ENCODE assay signal across 8 mouse cellular contexts in the genomic region with DNA sequence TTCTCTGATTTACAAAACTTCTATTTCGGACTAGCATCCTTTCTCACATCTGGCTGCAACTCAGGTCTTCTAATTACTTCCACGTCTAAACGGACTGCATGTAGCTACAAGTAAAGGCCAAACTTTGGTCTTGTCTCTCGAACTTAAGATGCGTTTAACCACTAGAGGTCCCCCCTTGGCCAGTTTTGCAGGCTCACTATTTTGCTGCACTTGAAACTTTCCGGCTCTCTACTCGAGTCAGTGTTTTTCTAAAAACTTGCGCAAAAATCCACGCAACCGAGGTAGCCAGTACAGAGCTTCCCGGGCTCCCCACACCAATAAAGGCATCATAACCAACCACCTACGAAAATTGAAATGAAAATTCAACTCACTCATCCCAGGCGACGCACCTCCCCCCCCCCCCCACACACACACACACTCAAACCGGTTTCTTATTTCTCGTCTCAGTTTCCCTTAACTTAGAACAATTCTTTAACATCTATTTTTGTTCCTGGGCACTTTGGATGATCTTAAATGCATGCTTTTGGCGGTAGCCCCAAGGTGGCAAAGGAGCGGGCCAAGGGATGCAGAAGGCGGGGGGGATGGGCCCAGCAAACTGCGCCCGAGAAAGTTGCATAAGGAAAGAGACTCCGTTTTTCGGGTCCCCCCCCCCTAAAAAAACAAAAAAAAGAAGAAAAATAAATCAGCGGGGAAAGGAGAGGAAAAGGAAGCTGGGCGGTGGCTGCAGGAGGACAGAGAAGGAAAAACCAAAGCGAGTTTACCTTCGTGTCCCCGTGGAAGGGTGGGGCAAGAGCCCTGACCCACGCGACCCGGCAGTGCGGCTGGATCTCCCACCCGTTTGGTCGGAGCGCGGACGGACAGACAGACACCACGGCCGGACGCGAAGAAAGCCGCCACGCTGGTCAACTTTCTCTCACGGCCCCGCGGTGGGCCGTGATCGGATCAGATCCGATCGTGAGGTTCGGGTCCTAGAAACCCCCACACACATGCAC. TPM values are rescaled to one million over a fixed set of nuclear protein-coding genes. Genes with fewer than 3 reads are reported as not detected.
DNase-seq lines count a peak whose midpoint lies in the region; ATAC-seq and TF ChIP-seq lines count a peak whose summit lies in the region.

No protein-coding gene starts in this region.

- peaks cover 2% of the 10 kb centered on the region; the same call in 1 of the 2 replicates for H3K27me3 ChIP-seq in ES-Bruce4 (ENCODE audit: control insufficient read depth, insufficient read depth, low read length, poor library complexity, severe bottlenecking)
- no peaks in the 10 kb centered on the region for H3K27me3 ChIP-seq in forebrain, embryonic 16.5 days (replicated peaks; ENCODE audit: control insufficient read depth, insufficient read depth, low read length)
- no peaks in the 10 kb centered on the region for H3K27me3 ChIP-seq in liver, postnatal 0 days (ENCODE audit: insufficient read depth, low read length)
- no peaks in the 10 kb centered on the region for H3K27me3 ChIP-seq in neural tube, embryonic 13.5 days

- peak; percentile 2; the same call in 1 of the 2 replicates for ATAC-seq in forebrain, embryonic 16.5 days
- ATAC-seq in liver, postnatal 0 days: peak; percentile 37
- no peak for ATAC-seq in neural tube, embryonic 13.5 days (ENCODE audit: low read depth)

- TF ChIP-seq POLR2A in ES-Bruce4 (IDR thresholded peaks at IDR 0.05; ENCODE audit: insufficient read depth, low read length): no peak

- WGBS in forebrain, embryonic 16.5 days: under 1% methylated on average over 51 of the region's 51 CpGs
- WGBS in liver, postnatal 0 days (ENCODE audit: insufficient replicate concordance): under 1% methylated on average over 50 of the region's 51 CpGs
- WGBS in neural tube, embryonic 13.5 days: 0% methylated on average over 51 of the region's 51 CpGs

- DNase-seq in cerebellum, adult 11 months: peak; percentile 57
- DNase-seq in heart, postnatal 25 days (ENCODE audit: low spot score): peak; percentile 64
- DNase-seq in layer of hippocampus, adult 11-12 months (ENCODE audit: low spot score): peak; percentile 86
- peak; percentile 81 for DNase-seq in liver, postnatal 0 days
- peak; percentile 88 for DNase-seq in telencephalon, adult 2 months (ENCODE audit: low read depth, low spot score)

- no peaks in the 10 kb centered on the region for H3K36me3 ChIP-seq in ES-Bruce4 (ENCODE audit: control insufficient read depth, insufficient read depth, low read length, poor library complexity, severe bottlenecking)
- H3K36me3 ChIP-seq in forebrain, embryonic 16.5 days (ENCODE audit: control insufficient read depth, insufficient read depth): no peaks in the 10 kb centered on the region
- H3K36me3 ChIP-seq in liver, postnatal 0 days (replicated peaks; ENCODE audit: insufficient read depth, low read length): no peaks in the 10 kb centered on the region
- H3K36me3 ChIP-seq in neural tube, embryonic 13.5 days: peaks cover 6% of the 10 kb centered on the region; the same call in 1 of the 2 replicates

- H3K9me3 ChIP-seq in ES-Bruce4 (replicated peaks; ENCODE audit: control insufficient read depth, insufficient read depth, low read length, poor library complexity, severe bottlenecking): no peaks in the 10 kb centered on the region
- H3K9me3 ChIP-seq in forebrain, embryonic 16.5 days (ENCODE audit: control insufficient read depth, low read length): no peaks in the 10 kb centered on the region
- H3K9me3 ChIP-seq in liver, postnatal 0 days (ENCODE audit: low read length): no peaks in the 10 kb centered on the region
- H3K9me3 ChIP-seq in neural tube, embryonic 13.5 days: no peaks in the 10 kb centered on the region

- TF ChIP-seq EP300 in ES-Bruce4 (IDR thresholded peaks at IDR 0.05; ENCODE audit: insufficient read depth, low read depth, low read length): no peak
- TF ChIP-seq EP300 in liver, postnatal 0 days (IDR thresholded peaks at IDR 0.05; ENCODE audit: low read depth): no peak

- H3K9ac ChIP-seq in ES-Bruce4 (ENCODE audit: low read depth, poor library complexity, severe bottlenecking): peak overlapping the region; percentile 73
- H3K9ac ChIP-seq in forebrain, embryonic 16.5 days (replicated peaks; ENCODE audit: low read depth, low read length): peak overlapping the region; percentile 77
- H3K9ac ChIP-seq in liver, postnatal 0 days (replicated peaks): peak overlapping the region; percentile 85
- peak overlapping the region; percentile 94 for H3K9ac ChIP-seq in neural tube, embryonic 13.5 days

- no peak overlapping the region for H3K27ac ChIP-seq in ES-Bruce4 (ENCODE audit: insufficient read depth, low read length)
- no peak overlapping the region for H3K27ac ChIP-seq in forebrain, embryonic 16.5 days (ENCODE audit: low read length)
- H3K27ac ChIP-seq in liver, postnatal 0 days (ENCODE audit: low read depth): peak overlapping the region; percentile 91
- H3K27ac ChIP-seq in neural tube, embryonic 13.5 days (replicated peaks): peak overlapping the region; percentile 96

- no peak for TF ChIP-seq CTCF in ES-Bruce4 (IDR thresholded peaks at IDR 0.05; ENCODE audit: low read depth, low read length)
- peak; percentile 75 for TF ChIP-seq CTCF in liver, postnatal 0 days (IDR thresholded peaks at IDR 0.05; ENCODE audit: low read depth)

- intact Hi-C loops in heart, postnatal 25 days (cut with DNase I): loop anchor here (1.0 to 5.0 kb wide), 5 partner anchors 119 to 622 kb away; no protein-coding TSS in a partner anchor

- peak overlapping the region; percentile 99 for H3K4me3 ChIP-seq in ES-Bruce4 (ENCODE audit: low read depth, low read length)
- peak overlapping the region; percentile 85 for H3K4me3 ChIP-seq in forebrain, embryonic 16.5 days (replicated peaks; ENCODE audit: low read length)
- H3K4me3 ChIP-seq in liver, postnatal 0 days (ENCODE audit: low read depth, low read length): peak overlapping the region; percentile 75
- peak overlapping the region; percentile 85 for H3K4me3 ChIP-seq in neural tube, embryonic 13.5 days

- no peaks in the 10 kb centered on the region for H3K4me1 ChIP-seq in ES-Bruce4 (ENCODE audit: control insufficient read depth, insufficient read depth, low read length)
- H3K4me1 ChIP-seq in forebrain, embryonic 16.5 days (replicated peaks; ENCODE audit: control insufficient read depth, insufficient read depth, low read length): peaks cover 19% of the 10 kb centered on the region
- H3K4me1 ChIP-seq in liver, postnatal 0 days (ENCODE audit: insufficient read depth): peaks cover 4% of the 10 kb centered on the region; the same call in 1 of the 2 replicates
- H3K4me1 ChIP-seq in neural tube, embryonic 13.5 days (replicated peaks): peaks cover 34% of the 10 kb centered on the region

- H3K4me2 ChIP-seq in forebrain, embryonic 16.5 days (ENCODE audit: low read length): peak overlapping the region; percentile 100
- H3K4me2 ChIP-seq in liver, postnatal 0 days (ENCODE audit: low read depth, low read length): peak overlapping the region; percentile 80
- H3K4me2 ChIP-seq in neural tube, embryonic 13.5 days: peak overlapping the region; percentile 99

RNA-seq across cellular contexts. Expression of a gene that starts 2.5 kb away (rescaled TPM):
- 15.9 and 16.5 TPM in 2 replicates for polyA plus RNA-seq in ES-Bruce4 (2011; ENCODE audit: insufficient read depth, insufficient read length, low read depth, missing spikeins)
- 28.0 and 28.5 TPM in 2 replicates for polyA plus RNA-seq in forebrain, embryonic 16.5 days (2015; fragmentation: Nextera tagmentation; extraction: Ambion mirVana)
- total RNA-seq in heart, postnatal 25 days (2021): 1 to 10 TPM; 6.7 to 8.2 TPM
- 2.0 and 2.3 TPM in 2 replicates for polyA plus RNA-seq in liver, postnatal 0 days (2015; fragmentation: Nextera tagmentation; extraction: Ambion mirVana)
- polyA plus RNA-seq in neural tube, embryonic 13.5 days (2015; fragmentation: Nextera tagmentation; extraction: Ambion mirVana): 19.7 and 20.6 TPM in 2 replicates

Comparison
In these comparisons a context has a peak if more than half of its experiments do, and no peak if none do; other contexts are left out.
1. H3K27ac ChIP-seq: peak in liver, postnatal 0 days (single experiment) and neural tube, embryonic 13.5 days (single experiment); none in ES-Bruce4 (single experiment) and forebrain, embryonic 16.5 days (single experiment).
2. Peak in every context shown above with its lines, with median percentiles within 50 percentile points of each other: H3K4me3 ChIP-seq, H3K9ac ChIP-seq, DNase-seq and H3K4me2 ChIP-seq.